Mouse (Mus musculus): ENCODE measurements around the gene Myog. TPM values are rescaled to one million over a fixed set of nuclear protein-coding genes. Genes with fewer than 3 reads are reported as not detected.

Gene Myog
- polyA plus RNA-seq, 1 experiment from 2014 or later, result 0.10 TPM

DNA sequence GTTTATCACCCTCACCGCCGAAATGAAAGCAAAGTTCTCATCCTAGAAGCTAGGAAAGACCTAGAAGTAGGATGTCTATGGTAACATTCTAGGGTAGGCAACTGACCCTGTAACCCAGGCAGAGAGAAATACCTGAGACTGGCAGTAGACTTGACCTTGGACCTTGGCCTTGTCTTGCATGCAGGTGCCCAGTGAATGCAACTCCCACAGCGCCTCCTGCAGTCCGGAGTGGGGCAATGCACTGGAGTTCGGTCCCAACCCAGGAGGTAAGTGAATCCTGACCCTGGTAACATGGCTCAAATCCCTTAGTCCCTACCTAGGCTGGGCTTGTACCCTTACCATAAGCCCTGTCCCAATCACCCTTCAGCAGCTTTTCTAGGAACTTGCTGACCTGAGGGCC lies 1.1 kb downstream of the Myog start:
- Histone ChIP-seq H3K36me3 (replicated peaks) (no peaks in the 10 kb centered on the region), H3K4me2 (no peak overlapping the region), H3K4me1 (peaks cover 3% of the 10 kb centered on the region; the same call in 1 of the 2 replicates), H3K27ac (no peak overlapping the region), H3K27me3 (replicated peaks) (no peaks in the 10 kb centered on the region), H3K4me3 (no peak overlapping the region), H3K9me3 (peaks cover 3% of the 10 kb centered on the region; the same call in 1 of the 2 replicates), H3K9ac (no peak overlapping the region)
- ATAC-seq (replicated peaks), result no peak
- WGBS, result 72% methylated on average over 5 of the region's 5 CpGs

DNA sequence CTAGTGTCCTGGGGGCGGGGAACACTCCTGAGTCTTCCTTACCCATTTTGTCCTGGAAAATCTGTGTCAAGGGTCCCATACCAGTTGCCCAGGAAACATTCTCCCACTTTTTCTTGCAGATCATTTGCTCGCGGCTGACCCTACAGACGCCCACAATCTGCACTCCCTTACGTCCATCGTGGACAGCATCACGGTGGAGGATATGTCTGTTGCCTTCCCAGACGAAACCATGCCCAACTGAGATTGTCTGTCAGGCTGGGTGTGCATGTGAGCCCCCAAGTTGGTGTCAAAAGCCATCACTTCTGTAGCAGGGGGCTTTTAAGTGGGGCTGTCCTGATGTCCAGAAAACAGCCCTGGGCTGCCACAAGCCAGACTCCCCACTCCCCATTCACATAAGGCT lies 1.8 kb downstream of the Myog start:
- Histone ChIP-seq H3K9ac (no peak overlapping the region), H3K4me3 (no peak overlapping the region), H3K27ac (no peak overlapping the region), H3K27me3 (replicated peaks) (no peaks in the 10 kb centered on the region), H3K4me1 (peaks cover 3% of the 10 kb centered on the region; the same call in 1 of the 2 replicates), H3K36me3 (replicated peaks) (no peaks in the 10 kb centered on the region), H3K4me2 (no peak overlapping the region), H3K9me3 (peaks cover 3% of the 10 kb centered on the region; the same call in 1 of the 2 replicates)
- ATAC-seq (replicated peaks), result no peak
- 81% methylated on average over 8 of the region's 8 CpGs for WGBS

DNA sequence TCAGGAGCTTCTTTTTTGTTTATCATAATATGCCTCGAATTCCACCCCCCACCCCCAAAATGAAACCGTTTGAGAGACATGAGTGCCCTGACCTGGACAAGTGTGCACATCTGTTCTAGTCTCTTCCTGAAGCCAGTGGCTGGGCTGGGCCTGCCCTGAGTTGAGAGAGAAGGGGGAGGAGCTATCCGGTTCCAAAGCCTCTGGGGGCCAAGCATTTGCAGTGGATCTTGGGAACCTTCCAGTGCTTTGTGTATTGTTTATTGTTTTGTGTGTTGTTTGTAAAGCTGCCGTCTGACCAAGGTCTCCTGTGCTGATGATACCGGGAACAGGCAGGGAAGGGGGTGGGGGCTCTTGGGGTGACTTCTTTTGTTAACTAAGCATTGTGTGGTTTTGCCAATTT lies 2.3 kb downstream of the Myog start:
- no peak overlapping the region for H3K9ac ChIP-seq
- WGBS, result 30% methylated on average over 5 of the region's 5 CpGs
- no peaks in the 10 kb centered on the region for H3K27me3 ChIP-seq (replicated peaks)
- peaks cover 3% of the 10 kb centered on the region; the same call in 1 of the 2 replicates for H3K9me3 ChIP-seq
- no peak overlapping the region for H3K27ac ChIP-seq
- H3K4me2 ChIP-seq, result no peak overlapping the region
- no peak overlapping the region for H3K4me3 ChIP-seq
- H3K36me3 ChIP-seq (replicated peaks), result no peaks in the 10 kb centered on the region
- ATAC-seq (replicated peaks), result no peak
- H3K4me1 ChIP-seq, result peaks cover 3% of the 10 kb centered on the region; the same call in 1 of the 2 replicates

- peaks cover under 1% of the 10 kb centered on the region; the same call in 1 of the 2 replicates for H3K27me3 ChIP-seq (replicated peaks)
- H3K27ac ChIP-seq, result no peak overlapping the region
- no peak for ATAC-seq (replicated peaks)
- no peaks in the 10 kb centered on the region for H3K36me3 ChIP-seq (replicated peaks)
- WGBS, result 46% methylated on average over 9 of the region's 9 CpGs
- no peak overlapping the region for H3K9ac ChIP-seq
- H3K4me3 ChIP-seq, result no peak overlapping the region
- H3K4me1 ChIP-seq, result peaks cover 3% of the 10 kb centered on the region; the same call in 1 of the 2 replicates
- peaks cover 3% of the 10 kb centered on the region; the same call in 1 of the 2 replicates for H3K9me3 ChIP-seq
- no peak overlapping the region for H3K4me2 ChIP-seq
Observed at GRCm38 (mm10) chr1:134292601-134293000, 2.8 kb downstream of the Myog start.

DNA sequence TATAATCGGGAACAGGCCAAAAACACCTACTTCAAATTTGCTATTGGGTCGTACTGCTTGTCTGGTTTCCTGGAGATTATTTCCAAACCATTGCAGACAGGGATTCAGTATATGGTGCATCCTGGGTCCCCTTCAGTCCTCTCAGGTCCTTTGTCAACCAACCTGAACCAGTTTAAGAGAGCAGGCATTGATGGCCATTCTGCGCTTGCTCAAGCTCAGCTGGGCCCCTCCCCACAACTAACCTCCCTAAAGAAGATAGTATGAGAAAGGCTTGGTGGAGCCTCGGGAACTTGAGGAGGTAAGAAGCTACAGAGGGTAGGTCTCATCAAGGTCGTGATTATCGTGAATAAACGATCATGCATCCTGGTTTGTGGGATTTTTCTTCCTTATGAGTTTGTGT lies 3.5 kb downstream of the Myog start:
- Histone ChIP-seq H3K9me3 (peaks cover 3% of the 10 kb centered on the region; the same call in 1 of the 2 replicates), H3K4me2 (no peak overlapping the region), H3K4me3 (no peak overlapping the region), H3K4me1 (peaks cover 3% of the 10 kb centered on the region; the same call in 1 of the 2 replicates), H3K9ac (no peak overlapping the region), H3K36me3 (replicated peaks) (no peaks in the 10 kb centered on the region), H3K27me3 (replicated peaks) (peaks cover 7% of the 10 kb centered on the region), H3K27ac (no peak overlapping the region)
- 89% methylated on average over 7 of the region's 7 CpGs for WGBS
- ATAC-seq (replicated peaks), result no peak

GRCm38 (mm10) chr1:134293738-134294604 lies 4.2 kb downstream of the Myog start:
- H3K9me3 ChIP-seq, result peaks cover 3% of the 10 kb centered on the region; the same call in 1 of the 2 replicates
- H3K4me2 ChIP-seq, result no peak overlapping the region
- ATAC-seq (replicated peaks), result no peak
- H3K36me3 ChIP-seq (replicated peaks), result no peaks in the 10 kb centered on the region
- H3K4me3 ChIP-seq, result no peak overlapping the region
- H3K27me3 ChIP-seq (replicated peaks), result peaks cover 8% of the 10 kb centered on the region
- no peak overlapping the region for H3K9ac ChIP-seq
- WGBS, result 66% methylated on average over 3 of the region's 3 CpGs
- H3K4me1 ChIP-seq, result peaks cover 7% of the 10 kb centered on the region; the same call in 1 of the 2 replicates
- no peak overlapping the region for H3K27ac ChIP-seq

DNA sequence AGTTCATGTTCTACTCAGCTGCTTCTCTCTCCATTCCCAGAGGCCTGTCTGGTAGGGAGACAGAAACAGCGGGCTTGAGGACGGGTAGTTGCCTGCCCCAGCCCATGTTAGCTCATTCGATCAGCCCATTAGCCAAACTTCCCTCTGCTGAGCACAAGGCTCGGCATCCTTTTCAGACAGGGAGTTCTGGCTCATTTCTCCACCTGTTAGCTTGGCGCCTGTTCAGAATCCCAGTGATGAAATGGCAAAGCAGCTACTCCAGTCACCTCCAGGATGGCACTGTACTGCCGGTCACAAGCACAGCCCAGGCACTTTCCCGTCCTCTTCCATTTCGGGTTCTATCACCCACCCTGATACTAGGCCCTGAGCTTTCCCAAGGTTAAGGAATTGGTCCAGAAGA lies 7.5 kb downstream of the Myog start:
- no peak overlapping the region for H3K4me2 ChIP-seq
- no peak overlapping the region for H3K27ac ChIP-seq
- H3K9ac ChIP-seq, result no peak overlapping the region
- peaks cover 27% of the 10 kb centered on the region for H3K27me3 ChIP-seq (replicated peaks)
- no peak for ATAC-seq (replicated peaks)
- no peaks in the 10 kb centered on the region for H3K36me3 ChIP-seq (replicated peaks)
- 88% methylated on average over 8 of the region's 8 CpGs for WGBS
- peaks cover 14% of the 10 kb centered on the region for H3K4me1 ChIP-seq
- H3K4me3 ChIP-seq, result no peak overlapping the region
- H3K9me3 ChIP-seq, result peaks cover 3% of the 10 kb centered on the region; the same call in 1 of the 2 replicates

- Histone ChIP-seq H3K9ac (peak overlapping the region; percentile 48), H3K4me2 (peak overlapping the region; percentile 91), H3K27me3 (replicated peaks) (peaks cover 27% of the 10 kb centered on the region), H3K9me3 (peaks cover 3% of the 10 kb centered on the region; the same call in 1 of the 2 replicates), H3K4me1 (peaks cover 24% of the 10 kb centered on the region), H3K36me3 (replicated peaks) (no peaks in the 10 kb centered on the region), H3K4me3 (peak overlapping the region; percentile 47), H3K27ac (no peak overlapping the region)
- ATAC-seq (replicated peaks), result peak; percentile 69
- 6% methylated on average over 58 of the region's 59 CpGs for WGBS
Observed at GRCm38 (mm10) chr1:134298636-134299411, 9.0 kb downstream of the Myog start.

- WGBS, result 15% methylated on average over 8 of the region's 8 CpGs
- peaks cover 26% of the 10 kb centered on the region for H3K27me3 ChIP-seq (replicated peaks)
- no peaks in the 10 kb centered on the region for H3K36me3 ChIP-seq (replicated peaks)
- H3K4me1 ChIP-seq, result peaks cover 24% of the 10 kb centered on the region
- H3K4me2 ChIP-seq, result no peak overlapping the region
- no peak overlapping the region for H3K9ac ChIP-seq
- H3K9me3 ChIP-seq, result no peaks in the 10 kb centered on the region
- peak overlapping the region; percentile 68 for H3K27ac ChIP-seq
- ATAC-seq (replicated peaks), result no peak
- H3K4me3 ChIP-seq, result no peak overlapping the region
Observed at GRCm38 (mm10) chr1:134302568-134303238, 12.9 kb downstream of the Myog start.

DNA sequence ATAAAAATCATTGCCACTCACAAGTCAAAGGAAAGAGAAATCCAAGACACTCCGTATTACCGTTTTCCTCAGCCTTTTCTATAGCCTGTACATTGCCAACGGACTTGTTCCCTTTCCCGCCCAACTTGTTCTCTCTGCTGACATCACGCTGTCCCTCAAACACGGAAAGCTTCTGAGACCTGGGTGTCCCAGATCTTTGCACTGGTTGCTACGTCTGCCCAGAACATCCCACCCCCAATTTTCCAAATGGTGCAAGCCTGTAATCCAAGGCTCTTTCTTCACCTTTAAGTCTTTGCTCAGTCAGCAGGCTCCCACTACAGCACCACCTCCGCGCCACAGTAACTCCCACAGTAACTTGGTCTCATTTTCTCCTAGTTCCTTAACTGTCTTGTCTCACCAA lies 15.2 kb downstream of the Myog start:
- no peak overlapping the region for H3K9ac ChIP-seq
- H3K4me2 ChIP-seq, result no peak overlapping the region
- no peak for ATAC-seq (replicated peaks)
- H3K9me3 ChIP-seq, result no peaks in the 10 kb centered on the region
- H3K36me3 ChIP-seq (replicated peaks), result no peaks in the 10 kb centered on the region
- no peak overlapping the region for H3K27ac ChIP-seq
- H3K4me1 ChIP-seq, result peaks cover 12% of the 10 kb centered on the region
- H3K27me3 ChIP-seq (replicated peaks), result peaks cover 14% of the 10 kb centered on the region
- WGBS, result 93% methylated on average over 9 of the region's 9 CpGs
- no peak overlapping the region for H3K4me3 ChIP-seq

DNA sequence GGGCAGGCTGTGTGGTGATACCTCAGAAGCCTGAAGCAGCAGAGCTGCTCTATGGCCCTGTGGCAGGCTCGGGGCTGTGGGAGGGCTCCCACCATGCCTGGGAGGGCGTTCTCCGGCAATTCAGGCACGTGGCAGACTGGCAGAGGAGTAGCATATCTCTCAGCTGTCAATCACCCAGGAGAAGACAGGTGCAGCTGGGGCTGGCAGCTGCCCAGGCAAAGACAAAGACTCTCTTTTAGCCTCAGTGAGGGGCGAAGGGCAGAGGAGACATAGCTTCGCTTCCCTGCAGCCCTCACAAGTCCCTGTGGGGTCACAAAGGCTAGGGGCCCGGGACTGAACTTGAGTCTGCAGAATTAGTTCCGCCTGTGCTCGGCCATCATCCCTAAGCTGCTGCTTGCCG lies 17.6 kb downstream of the Myog start:
- no peaks in the 10 kb centered on the region for H3K27me3 ChIP-seq (replicated peaks)
- H3K9me3 ChIP-seq, result no peaks in the 10 kb centered on the region
- no peak overlapping the region for H3K4me2 ChIP-seq
- H3K4me3 ChIP-seq, result no peak overlapping the region
- H3K27ac ChIP-seq, result no peak overlapping the region
- no peaks in the 10 kb centered on the region for H3K36me3 ChIP-seq (replicated peaks)
- H3K9ac ChIP-seq, result no peak overlapping the region
- 26% methylated on average over 10 of the region's 10 CpGs for WGBS
- H3K4me1 ChIP-seq, result peaks cover 8% of the 10 kb centered on the region
- ATAC-seq (replicated peaks), result no peak

DNA sequence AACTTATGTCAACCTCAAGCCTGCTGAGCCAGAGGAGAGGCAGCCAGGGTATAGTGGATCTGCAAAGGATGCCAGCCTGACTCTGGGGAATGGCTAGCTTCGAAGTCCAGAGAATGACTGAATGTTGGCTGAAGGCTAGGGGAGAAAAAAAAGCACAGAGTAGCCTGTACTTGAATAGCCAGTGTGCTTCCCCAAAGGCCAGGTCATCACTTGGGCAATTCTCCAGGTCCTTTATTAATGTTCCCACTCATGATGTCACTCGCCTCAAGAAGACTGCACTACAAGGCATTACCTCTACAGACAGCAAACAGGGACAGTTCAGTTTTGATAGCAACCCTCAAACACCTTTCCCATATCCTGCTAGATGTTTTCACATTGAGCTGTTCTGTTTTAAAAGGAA lies 20.5 kb downstream of the Myog start:
- Histone ChIP-seq H3K4me3 (no peak overlapping the region), H3K4me2 (no peak overlapping the region), H3K9ac (no peak overlapping the region), H3K36me3 (replicated peaks) (no peaks in the 10 kb centered on the region), H3K9me3 (no peaks in the 10 kb centered on the region), H3K4me1 (no peaks in the 10 kb centered on the region), H3K27ac (no peak overlapping the region), H3K27me3 (replicated peaks) (no peaks in the 10 kb centered on the region)
- no peak for ATAC-seq (replicated peaks)
- 84% methylated on average over 2 of the region's 2 CpGs for WGBS
